In the genomic region with DNA sequence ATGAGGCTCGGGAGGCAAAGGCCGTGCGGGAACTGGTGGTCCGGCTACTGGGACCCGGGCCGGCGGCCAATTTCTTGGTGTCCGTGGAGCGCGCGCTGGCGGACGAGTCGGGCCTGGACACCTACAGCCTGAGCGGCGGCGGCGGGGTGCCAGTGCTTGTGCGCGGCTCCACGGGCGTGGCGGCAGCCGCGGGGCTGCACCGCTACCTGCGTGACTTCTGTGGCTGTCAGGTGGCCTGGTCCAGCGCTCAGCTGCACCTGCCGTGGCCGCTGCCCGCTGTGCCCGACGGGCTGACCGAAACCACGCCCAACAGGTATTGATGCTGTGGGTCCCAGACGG, we compare ENCODE assay signal across 8 mouse cellular contexts. TPM values are rescaled to one million over a fixed set of nuclear protein-coding genes. Genes with fewer than 3 reads are reported as not detected.
DNase-seq lines count a peak whose midpoint lies in the region; ATAC-seq and TF ChIP-seq lines count a peak whose summit lies in the region.

No protein-coding gene starts in this region.

- no peak for DNase-seq in kidney, postnatal 0 days (ENCODE audit: low spot score)
- DNase-seq in kidney, adult 8-10 months: no peak
- DNase-seq in embryonic facial prominence, embryonic 11.5 days (ENCODE audit: low spot score): no peak
- DNase-seq in intestine, embryonic 14.5 days (ENCODE audit: low spot score): no peak
- no peak for DNase-seq in midbrain, postnatal 0 days (ENCODE audit: low spot score)
- no peak for DNase-seq in adrenal gland, postnatal 36 days
- DNase-seq in left cerebral cortex, postnatal 14 days (ENCODE audit: low spot score in 2 of 2): no peak
- no peak for DNase-seq in urinary bladder, adult 18-20 months (ENCODE audit: low spot score in 2 of 2)

- H3K36me3 ChIP-seq in kidney, postnatal 0 days (ENCODE audit: insufficient read depth, low read length): no peaks in the 10 kb centered on the region
- no peaks in the 10 kb centered on the region for H3K36me3 ChIP-seq in embryonic facial prominence, embryonic 11.5 days (replicated peaks; ENCODE audit: control insufficient read depth, insufficient read depth, low read depth, low read length)
- no peaks in the 10 kb centered on the region for H3K36me3 ChIP-seq in intestine, embryonic 14.5 days (ENCODE audit: control insufficient read depth, insufficient read depth, low read length)
- H3K36me3 ChIP-seq in midbrain, postnatal 0 days (ENCODE audit: insufficient read depth, low read length): 0 out of 2 replicates have a peak, but pooled peaks cover 2% of the 10 kb centered on the region

- H3K9me3 ChIP-seq in kidney, postnatal 0 days (replicated peaks; ENCODE audit: low read length): no peaks in the 10 kb centered on the region
- H3K9me3 ChIP-seq in embryonic facial prominence, embryonic 11.5 days (replicated peaks; ENCODE audit: control insufficient read depth, low read length): no peaks in the 10 kb centered on the region
- no peaks in the 10 kb centered on the region for H3K9me3 ChIP-seq in intestine, embryonic 14.5 days (ENCODE audit: control insufficient read depth, low read length)
- no peaks in the 10 kb centered on the region for H3K9me3 ChIP-seq in midbrain, postnatal 0 days (ENCODE audit: low read length)

- under 1% methylated on average over 36 of the region's 36 CpGs for WGBS in kidney, postnatal 0 days
- 1% methylated on average over 31 of the region's 36 CpGs for WGBS in embryonic facial prominence, embryonic 11.5 days
- 0% methylated on average over 36 of the region's 36 CpGs for WGBS in intestine, embryonic 14.5 days
- under 1% methylated on average over 33 of the region's 36 CpGs for WGBS in midbrain, postnatal 0 days

- H3K4me3 ChIP-seq in kidney, postnatal 0 days (replicated peaks; ENCODE audit: low read depth, low read length): peak overlapping the region; percentile 59
- peak overlapping the region; percentile 81 for H3K4me3 ChIP-seq in embryonic facial prominence, embryonic 11.5 days (ENCODE audit: low read depth, low read length)
- H3K4me3 ChIP-seq in intestine, embryonic 14.5 days (ENCODE audit: low read depth, low read length): peak overlapping the region; percentile 70
- H3K4me3 ChIP-seq in midbrain, postnatal 0 days (ENCODE audit: low read depth, low read length): peak overlapping the region; percentile 80

- H3K27me3 ChIP-seq in kidney, postnatal 0 days (ENCODE audit: insufficient read depth, low read length): no peaks in the 10 kb centered on the region
- H3K27me3 ChIP-seq in embryonic facial prominence, embryonic 11.5 days (ENCODE audit: control insufficient read depth, insufficient read depth, low read length): 0 out of 2 replicates have a peak, but pooled peaks cover 2% of the 10 kb centered on the region
- 0 out of 2 replicates have a peak, but pooled peaks cover 3% of the 10 kb centered on the region for H3K27me3 ChIP-seq in intestine, embryonic 14.5 days (replicated peaks; ENCODE audit: control insufficient read depth, insufficient read depth, low read length)
- H3K27me3 ChIP-seq in midbrain, postnatal 0 days (ENCODE audit: insufficient read depth, low read length): no peaks in the 10 kb centered on the region

- H3K4me2 ChIP-seq in kidney, postnatal 0 days (ENCODE audit: low read length): peak overlapping the region; percentile 95
- H3K4me2 ChIP-seq in embryonic facial prominence, embryonic 11.5 days (ENCODE audit: low read depth, low read length): peak overlapping the region; percentile 98
- H3K4me2 ChIP-seq in intestine, embryonic 14.5 days (ENCODE audit: low read length): peak overlapping the region; percentile 99
- peak overlapping the region; percentile 98 for H3K4me2 ChIP-seq in midbrain, postnatal 0 days (ENCODE audit: low read depth, low read length, poor library complexity, severe bottlenecking)

- peaks cover 5% of the 10 kb centered on the region for H3K4me1 ChIP-seq in kidney, postnatal 0 days (replicated peaks; ENCODE audit: insufficient read depth, low read length)
- H3K4me1 ChIP-seq in embryonic facial prominence, embryonic 11.5 days (ENCODE audit: control insufficient read depth, insufficient read depth, low read length): no peaks in the 10 kb centered on the region
- H3K4me1 ChIP-seq in intestine, embryonic 14.5 days (replicated peaks; ENCODE audit: control insufficient read depth, insufficient read depth, low read length): peaks cover 11% of the 10 kb centered on the region; the same call in 1 of the 2 replicates
- H3K4me1 ChIP-seq in midbrain, postnatal 0 days (ENCODE audit: insufficient read depth, low read length): peaks cover 6% of the 10 kb centered on the region

- intact Hi-C loops in left cerebral cortex, postnatal 14 days (cut with DNase I): no loop called here

- peak overlapping the region; percentile 70 for H3K9ac ChIP-seq in kidney, postnatal 0 days (ENCODE audit: low read depth, low read length)
- peak overlapping the region; percentile 81 for H3K9ac ChIP-seq in embryonic facial prominence, embryonic 11.5 days (replicated peaks; ENCODE audit: low read length)
- H3K9ac ChIP-seq in intestine, embryonic 14.5 days (ENCODE audit: low read length): peak overlapping the region; percentile 64
- H3K9ac ChIP-seq in midbrain, postnatal 0 days (replicated peaks; ENCODE audit: low read length, poor library complexity, severe bottlenecking): peak overlapping the region; percentile 78

- TF ChIP-seq CTCF in kidney, postnatal 0 days (IDR thresholded peaks at IDR 0.05; ENCODE audit: low read depth): no peak
- no peak for TF ChIP-seq CTCF in midbrain, postnatal 0 days (IDR thresholded peaks at IDR 0.05)

- ATAC-seq in kidney, postnatal 0 days (replicated peaks; ENCODE audit: low FRiP score, low read depth): peak; percentile 23; the same call in 1 of the 2 replicates
- ATAC-seq in embryonic facial prominence, embryonic 11.5 days (replicated peaks; ENCODE audit: insufficient number of reproducible peaks, low FRiP score, low TSS enrichment, low read depth): peak; percentile 31; the same call in 1 of the 2 replicates
- peak; percentile 40 for ATAC-seq in intestine, embryonic 14.5 days (replicated peaks; ENCODE audit: low FRiP score, low TSS enrichment, low read depth)
- ATAC-seq in midbrain, postnatal 0 days (ENCODE audit: low FRiP score): peak; percentile 62; the same call in 1 of the 2 replicates

- H3K27ac ChIP-seq in kidney, postnatal 0 days: no peak overlapping the region
- H3K27ac ChIP-seq in embryonic facial prominence, embryonic 11.5 days (replicated peaks; ENCODE audit: low read depth, low read length): no peak overlapping the region
- no peak overlapping the region for H3K27ac ChIP-seq in intestine, embryonic 14.5 days (ENCODE audit: low read depth)
- peak overlapping the region; percentile 77 for H3K27ac ChIP-seq in midbrain, postnatal 0 days (ENCODE audit: low read depth, low read length)

RNA-seq across cellular contexts. Expression of a gene that starts 0.3 kb away (rescaled TPM):
- 26.5 and 28.0 TPM in 2 replicates for polyA plus RNA-seq in kidney, postnatal 0 days (2015; fragmentation: Nextera tagmentation; extraction: Ambion mirVana)
- polyA plus RNA-seq in embryonic facial prominence, embryonic 11.5 days (2014; fragmentation: Nextera tagmentation; extraction: Ambion mirVana): 3.5 and 5.9 TPM in 2 replicates
- 11.5 and 12.7 TPM in 2 replicates for polyA plus RNA-seq in intestine, embryonic 14.5 days (2014; fragmentation: Nextera tagmentation; extraction: Ambion mirVana)
- total RNA-seq in midbrain, postnatal 0 days (2014; rRNA removed): 20.9 and 22.2 TPM in 2 replicates
- polyA plus RNA-seq in midbrain, postnatal 0 days (2015; fragmentation: Nextera tagmentation; extraction: Ambion mirVana): 16.0 and 16.6 TPM in 2 replicates
- total RNA-seq in adrenal gland, postnatal 36 days (2021): 10 to 100 TPM; 36.3 to 47.0 TPM
- 10 to 100 TPM in 1 of 2 experiments, 1 to 10 TPM in 1; 7.3 to 11.9 TPM for total RNA-seq in left cerebral cortex, postnatal 14 days (2021)

RNA-seq across cellular contexts. Expression of a gene that starts 8.1 kb away (rescaled TPM):
- polyA plus RNA-seq in kidney, postnatal 0 days (2015; fragmentation: Nextera tagmentation; extraction: Ambion mirVana): 0.13 and 0.42 TPM in 2 replicates
- not detected in 2 replicates for polyA plus RNA-seq in embryonic facial prominence, embryonic 11.5 days (2014; fragmentation: Nextera tagmentation; extraction: Ambion mirVana)
- polyA plus RNA-seq in intestine, embryonic 14.5 days (2014; fragmentation: Nextera tagmentation; extraction: Ambion mirVana): not detected in 2 replicates
- total RNA-seq in midbrain, postnatal 0 days (2014; rRNA removed): 0.27 TPM in 1 of 2 replicates, not detected in the other
- polyA plus RNA-seq in midbrain, postnatal 0 days (2015; fragmentation: Nextera tagmentation; extraction: Ambion mirVana): not detected in 2 replicates
- total RNA-seq in adrenal gland, postnatal 36 days (2021): 1 to 10 TPM; 1.5 to 3.3 TPM
- 1 to 10 TPM in 1 of 2 experiments, under 1 TPM in 1; 0.42 to 1.1 TPM for total RNA-seq in left cerebral cortex, postnatal 14 days (2021)

RNA-seq across cellular contexts. Expression of a gene that starts 12.2 kb away (rescaled TPM):
- polyA plus RNA-seq in kidney, postnatal 0 days (2015; fragmentation: Nextera tagmentation; extraction: Ambion mirVana): 55.3 and 55.9 TPM in 2 replicates
- 44.9 and 58.1 TPM in 2 replicates for polyA plus RNA-seq in embryonic facial prominence, embryonic 11.5 days (2014; fragmentation: Nextera tagmentation; extraction: Ambion mirVana)
- 39.7 and 45.5 TPM in 2 replicates for polyA plus RNA-seq in intestine, embryonic 14.5 days (2014; fragmentation: Nextera tagmentation; extraction: Ambion mirVana)
- total RNA-seq in midbrain, postnatal 0 days (2014; rRNA removed): 41.8 and 48.7 TPM in 2 replicates
- 31.5 and 34.1 TPM in 2 replicates for polyA plus RNA-seq in midbrain, postnatal 0 days (2015; fragmentation: Nextera tagmentation; extraction: Ambion mirVana)
- 100 to 1,000 TPM in 1 of 2 experiments, 10 to 100 TPM in 1; 71.3 to 111 TPM for total RNA-seq in adrenal gland, postnatal 36 days (2021)
- total RNA-seq in left cerebral cortex, postnatal 14 days (2021): 10 to 100 TPM; 31.1 to 32.0 TPM

RNA-seq across cellular contexts. Expression of a gene that starts 16.9 kb away (rescaled TPM):
- polyA plus RNA-seq in kidney, postnatal 0 days (2015; fragmentation: Nextera tagmentation; extraction: Ambion mirVana): 45.7 and 46.0 TPM in 2 replicates
- 45.7 and 47.9 TPM in 2 replicates for polyA plus RNA-seq in embryonic facial prominence, embryonic 11.5 days (2014; fragmentation: Nextera tagmentation; extraction: Ambion mirVana)
- 43.6 and 48.0 TPM in 2 replicates for polyA plus RNA-seq in intestine, embryonic 14.5 days (2014; fragmentation: Nextera tagmentation; extraction: Ambion mirVana)
- total RNA-seq in midbrain, postnatal 0 days (2014; rRNA removed): 60.7 and 61.3 TPM in 2 replicates
- 64.1 and 67.8 TPM in 2 replicates for polyA plus RNA-seq in midbrain, postnatal 0 days (2015; fragmentation: Nextera tagmentation; extraction: Ambion mirVana)
- 10 to 100 TPM; 50.1 to 63.1 TPM for total RNA-seq in adrenal gland, postnatal 36 days (2021)
- 10 to 100 TPM; 44.9 to 49.9 TPM for total RNA-seq in left cerebral cortex, postnatal 14 days (2021)

RNA-seq across cellular contexts. Expression of a gene that starts 25.1 kb away (rescaled TPM):
- polyA plus RNA-seq in kidney, postnatal 0 days (2015; fragmentation: Nextera tagmentation; extraction: Ambion mirVana): 23.2 and 26.4 TPM in 2 replicates
- 61.2 and 62.4 TPM in 2 replicates for polyA plus RNA-seq in embryonic facial prominence, embryonic 11.5 days (2014; fragmentation: Nextera tagmentation; extraction: Ambion mirVana)
- polyA plus RNA-seq in intestine, embryonic 14.5 days (2014; fragmentation: Nextera tagmentation; extraction: Ambion mirVana): 29.1 and 38.1 TPM in 2 replicates
- total RNA-seq in midbrain, postnatal 0 days (2014; rRNA removed): 5.3 and 6.9 TPM in 2 replicates
- 8.9 and 10.3 TPM in 2 replicates for polyA plus RNA-seq in midbrain, postnatal 0 days (2015; fragmentation: Nextera tagmentation; extraction: Ambion mirVana)
- total RNA-seq in adrenal gland, postnatal 36 days (2021): 1 to 10 TPM; 5.8 to 6.6 TPM
- total RNA-seq in left cerebral cortex, postnatal 14 days (2021): 1 to 10 TPM; 3.7 to 4.0 TPM
